Mouse (Mus musculus) stomach, postnatal 0 days (tissue): ENCODE measurements around the gene Prkca.

Experiments used
- CTCF ChIP-seq: IDR thresholded peaks from 2 replicates; pipeline ENCODE4 v1.5.1; 2016; ENCODE audit warnings: antibody characterized with exemption, low read depth, mild to moderate bottlenecking, moderate library complexity
- EP300 ChIP-seq: optimal IDR thresholded peaks from 2 replicates; pipeline ENCODE3; 2016; ENCODE audit warnings: antibody characterized with exemption

GRCm38 (mm10) chr11:108384920-108385665, 41.4 kb upstream of the Prkca start:
- no peak for TF ChIP-seq CTCF
- TF ChIP-seq EP300: no peak
